Mouse (Mus musculus) midbrain, postnatal 0 days (tissue): ENCODE results near the gene Tfap2a. TPM values are rescaled to one million over a fixed set of nuclear protein-coding genes. Genes with fewer than 3 reads are reported as not detected.

Source experiments
- ATAC-seq: fragments of 200-750 bp; cut with Nextera tagmentation; 2 replicates; pipeline ENCODE4 v1.8.0; 2017; ENCODE audit warnings: moderate number of reproducible peaks, mild to moderate bottlenecking, moderate TSS enrichment, moderate library complexity; ENCODE audit not compliant: low FRiP score
- DNase-seq: peaks from one replicate; pipeline ENCODE4 v3.0.0-alpha.2; 2015; ENCODE audit warnings: low spot score
- H3K27ac ChIP-seq: fragments of 300-500 bp; sonication (generic); 2 replicates; pipeline ENCODE4 v1.5.1; 2014; ENCODE audit warnings: low read depth, mild to moderate bottlenecking, low read length, mixed read lengths
- H3K27me3 ChIP-seq: fragments of 300-500 bp; sonication (generic); 2 replicates; pipeline ENCODE4 v1.6.1; 2014; ENCODE audit warnings: low read length, control low read depth, mixed read lengths; ENCODE audit not compliant: insufficient read depth
- H3K36me3 ChIP-seq: fragments of 300-500 bp; sonication (generic); 2 replicates; pipeline ENCODE4 v1.6.1; 2014; ENCODE audit warnings: low read length, control low read depth, mixed read lengths; ENCODE audit not compliant: insufficient read depth
- H3K4me1 ChIP-seq: fragments of 300-500 bp; sonication (generic); 2 replicates; pipeline ENCODE4 v1.6.1; 2014; ENCODE audit warnings: mild to moderate bottlenecking, control low read depth, antibody characterized with exemption, low read length, mixed read lengths; ENCODE audit not compliant: insufficient read depth
- H3K4me2 ChIP-seq: fragments of 300-500 bp; sonication (generic); 2 replicates; pipeline ENCODE4 v1.6.1; 2014; ENCODE audit warnings: low read depth, mild to moderate bottlenecking, low read length, mixed read lengths; ENCODE audit not compliant: poor library complexity, severe bottlenecking
- H3K4me3 ChIP-seq: fragments of 300-500 bp; sonication (generic); 2 replicates; pipeline ENCODE4 v1.5.1; 2014; ENCODE audit warnings: low read depth, mild to moderate bottlenecking, low read length, moderate library complexity
- H3K9ac ChIP-seq: fragments of 300-500 bp; sonication (generic); replicated peaks from 2 replicates; pipeline ENCODE4 v1.6.1; 2014; ENCODE audit warnings: mild to moderate bottlenecking, low read length, moderate library complexity, mixed read lengths; ENCODE audit not compliant: poor library complexity, severe bottlenecking
- H3K9me3 ChIP-seq: fragments of 300-500 bp; sonication (generic); 2 replicates; pipeline ENCODE4 v1.6.1; 2016; ENCODE audit warnings: low read length, control low read depth
- CTCF ChIP-seq: IDR thresholded peaks from 2 replicates; pipeline ENCODE4 v1.5.1; 2016; ENCODE audit warnings: antibody characterized with exemption, mild to moderate bottlenecking
- WGBS: fragments of 180-500 bp; shearing (Covaris S2); extraction: QIAGEN DNeasy Blood & Tissue Kit; methylation state at CpG from one replicate; pipeline ENCODE4 v1.1.7; 2014; 5-methylcytosine and 5-hydroxymethylcytosine counted together
- polyA plus RNA-seq: library from polyadenylated mRNA; unstranded; fragments of >200 nt; fragmentation: Nextera tagmentation; extraction: Ambion mirVana; gene quantifications from 2 replicates; pipeline ENCODE4 v1.2.1, GENCODE M21; 2015
- total RNA-seq: library from RNA; depleted of rRNA; stranded (reverse); fragments of >200 nt; gene quantifications from 2 replicates; pipeline ENCODE4 v1.2.3, GENCODE M21; 2014

The Tfap2a gene
- total and polyA plus RNA-seq, 2 experiments from 2014 or later: 2.0 to 4.0 TPM

DNA sequence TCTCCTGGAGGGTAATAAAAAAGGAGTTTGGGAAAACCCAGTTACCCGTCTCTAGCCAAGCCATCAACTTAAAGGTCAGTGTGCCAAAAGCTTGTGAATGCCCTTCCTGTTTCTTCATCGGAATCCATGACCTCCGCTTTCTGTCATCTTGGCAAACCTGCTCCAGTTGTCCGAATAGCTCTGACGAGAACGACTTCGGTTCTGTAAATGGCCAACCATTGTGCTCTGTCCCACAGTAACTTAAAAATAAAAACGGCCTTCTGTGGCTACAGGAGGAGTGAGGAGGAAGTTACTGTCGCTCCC, 11.4 kb upstream of the Tfap2a start:
- no peak for TF ChIP-seq CTCF
- Histone ChIP-seq H3K4me3 (no peak overlapping the region), H3K27ac (no peak overlapping the region), H3K27me3 (peaks cover 34% of the 10 kb centered on the region), H3K4me2 (no peak overlapping the region), H3K9me3 (no peaks in the 10 kb centered on the region), H3K9ac (no peak overlapping the region), H3K36me3 (no peaks in the 10 kb centered on the region), H3K4me1 (no peaks in the 10 kb centered on the region)
- 67% methylated on average over 9 of the region's 9 CpGs for WGBS
- ATAC-seq: no peak
- DNase-seq: no peak

GRCm38 (mm10) chr13:40748785-40749602, 10.8 kb upstream of the Tfap2a start:
- Histone ChIP-seq H3K9ac (no peak overlapping the region), H3K9me3 (no peaks in the 10 kb centered on the region), H3K4me1 (no peaks in the 10 kb centered on the region), H3K27me3 (peaks cover 40% of the 10 kb centered on the region), H3K4me2 (peak overlapping the region; percentile 34), H3K36me3 (no peaks in the 10 kb centered on the region), H3K27ac (no peak overlapping the region), H3K4me3 (no peak overlapping the region)
- WGBS: 15% methylated on average over 19 of the region's 19 CpGs
- peak; percentile 73 for TF ChIP-seq CTCF
- DNase-seq (peak; percentile 75), ATAC-seq (peak; percentile 41; the same call in 1 of the 2 replicates)

- no peaks in the 10 kb centered on the region for H3K4me1 ChIP-seq
- no peak overlapping the region for H3K27ac ChIP-seq
- no peak overlapping the region for H3K4me3 ChIP-seq
- peaks cover 81% of the 10 kb centered on the region for H3K27me3 ChIP-seq
- H3K36me3 ChIP-seq: no peaks in the 10 kb centered on the region
- no peak for TF ChIP-seq CTCF
- under 1% methylated on average over 19 of the region's 19 CpGs for WGBS
- ATAC-seq (no peak), DNase-seq (no peak)
- H3K9me3 ChIP-seq: no peaks in the 10 kb centered on the region
- H3K4me2 ChIP-seq: peak overlapping the region; percentile 13; the same call in 1 of the 2 replicates
- H3K9ac ChIP-seq: no peak overlapping the region
Measured at GRCm38 (mm10) chr13:40744111-40744805, 6.1 kb upstream of the Tfap2a start.

- Histone ChIP-seq H3K27me3 (peaks cover 85% of the 10 kb centered on the region), H3K9me3 (no peaks in the 10 kb centered on the region), H3K4me3 (no peak overlapping the region), H3K27ac (no peak overlapping the region), H3K9ac (no peak overlapping the region), H3K36me3 (no peaks in the 10 kb centered on the region), H3K4me2 (no peak overlapping the region), H3K4me1 (no peaks in the 10 kb centered on the region)
- WGBS: 13% methylated on average over 4 of the region's 4 CpGs
- no peak for TF ChIP-seq CTCF
- DNase-seq (no peak), ATAC-seq (no peak)
Measured at GRCm38 (mm10) chr13:40743221-40743620, 5.0 kb upstream of the Tfap2a start.

DNA sequence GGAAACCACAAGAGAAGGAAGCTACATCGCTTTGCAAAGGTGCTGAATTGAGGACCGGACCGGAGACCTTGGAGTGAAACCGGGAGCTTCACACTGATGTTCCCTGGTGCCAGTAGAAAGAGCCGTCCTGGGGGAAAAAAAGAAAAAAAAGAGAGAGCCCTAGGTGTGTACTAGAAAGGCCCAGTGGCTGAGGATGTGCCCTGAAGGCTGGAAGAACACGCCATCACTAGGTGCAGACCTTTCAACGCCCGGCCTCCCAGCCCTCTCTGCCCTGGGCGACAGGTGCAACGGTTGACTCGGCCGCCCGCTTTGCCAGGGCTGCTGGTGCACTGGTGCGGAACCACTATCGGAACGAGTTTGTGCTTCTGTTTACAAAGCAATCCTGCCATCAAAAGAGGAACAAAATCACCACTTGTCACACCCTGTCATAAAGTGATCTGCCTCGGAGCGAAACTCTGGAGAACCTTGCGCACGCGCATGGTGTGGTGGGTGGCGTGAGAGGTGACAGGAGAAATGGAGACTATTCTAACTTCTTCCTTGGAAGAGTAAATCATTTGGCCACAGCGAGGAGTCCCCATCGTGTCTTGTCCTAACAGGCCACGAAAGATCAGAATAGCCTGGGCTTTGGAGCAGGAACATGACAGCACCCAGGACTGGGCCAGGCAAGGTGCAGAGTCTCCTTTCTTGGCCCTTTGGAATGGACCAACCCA, 3.8 kb upstream of the Tfap2a start:
- 2% methylated on average over 25 of the region's 25 CpGs for WGBS
- H3K36me3 ChIP-seq: no peaks in the 10 kb centered on the region

More for the DNA sequence above, 3.8 kb upstream of the Tfap2a start:
- TF ChIP-seq CTCF: no peak
- H3K9ac ChIP-seq: no peak overlapping the region
- no peaks in the 10 kb centered on the region for H3K4me1 ChIP-seq
- no peaks in the 10 kb centered on the region for H3K9me3 ChIP-seq
- no peak overlapping the region for H3K27ac ChIP-seq
- DNase-seq (no peak), ATAC-seq (no peak)
- H3K4me2 ChIP-seq: no peak overlapping the region
- H3K27me3 ChIP-seq: peaks cover 95% of the 10 kb centered on the region
- no peak overlapping the region for H3K4me3 ChIP-seq
